Mouse (Mus musculus) E14TG2a.4 (cell line): ENCODE measurements around the gene Rpl37.

Experiments
- H3K27me3 ChIP-seq: 2 replicates; pipeline ENCODE4 v1.6.1; 2014; ENCODE audit warnings: low read length, control low read depth; ENCODE audit not compliant: insufficient read depth
- H3K36me3 ChIP-seq: 2 replicates; pipeline ENCODE4 v1.6.1; 2014; ENCODE audit warnings: low read length, control low read depth; ENCODE audit not compliant: insufficient read depth
- H3K4me1 ChIP-seq: replicated peaks from 2 replicates; pipeline ENCODE4 v1.6.1; 2014; ENCODE audit warnings: low read depth, low read length, control low read depth
- H3K4me3 ChIP-seq: replicated peaks from 2 replicates; pipeline ENCODE4 v1.5.1; 2014; ENCODE audit warnings: mild to moderate bottlenecking, low read length
- H3K9me3 ChIP-seq: 2 replicates; pipeline ENCODE4 v1.6.1; 2014; ENCODE audit warnings: low read length, control low read depth
- CTCF ChIP-seq: conservative IDR thresholded peaks from 2 replicates; pipeline ENCODE4 v1.5.1; 2014; ENCODE audit warnings: low read length
- NANOG ChIP-seq: IDR thresholded peaks from 2 replicates; pipeline ENCODE4 v1.6.1; 2014; ENCODE audit warnings: borderline replicate concordance, low read length, mixed read lengths
- POU5F1 ChIP-seq: IDR thresholded peaks from 2 replicates; pipeline ENCODE4 v1.6.1; 2014; ENCODE audit warnings: low read length, borderline replicate concordance

Gene Rpl37

DNA sequence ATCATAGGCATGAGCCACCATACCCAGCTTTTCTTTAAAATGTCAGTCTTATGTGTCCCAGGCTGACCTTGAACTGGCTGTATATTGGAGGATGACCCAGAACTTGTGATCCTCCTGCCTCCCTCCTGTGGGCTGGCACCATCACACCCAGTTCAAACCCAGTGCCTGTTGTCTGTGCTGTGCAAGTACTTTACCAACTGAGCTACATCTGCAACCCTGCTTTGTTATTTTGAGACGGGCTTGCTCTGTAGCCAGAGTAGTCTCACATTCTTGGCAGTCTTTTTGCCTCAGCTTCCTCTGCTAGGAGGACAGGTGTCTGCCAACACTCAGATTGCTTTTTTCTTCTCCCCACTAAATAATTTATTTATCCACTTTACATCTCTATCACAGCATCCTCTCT lies 40.9 kb downstream of the Rpl37 start:
- TF ChIP-seq NANOG, result no peak
- no peak for TF ChIP-seq CTCF
- TF ChIP-seq POU5F1, result no peak
- H3K4me1 ChIP-seq, result peaks cover 37% of the 10 kb centered on the region
- peaks cover 32% of the 10 kb centered on the region for H3K36me3 ChIP-seq
- no peaks in the 10 kb centered on the region for H3K27me3 ChIP-seq
- H3K9me3 ChIP-seq, result 0 out of 2 replicates have a peak, but pooled peaks cover 3% of the 10 kb centered on the region
- H3K4me3 ChIP-seq, result no peak overlapping the region

DNA sequence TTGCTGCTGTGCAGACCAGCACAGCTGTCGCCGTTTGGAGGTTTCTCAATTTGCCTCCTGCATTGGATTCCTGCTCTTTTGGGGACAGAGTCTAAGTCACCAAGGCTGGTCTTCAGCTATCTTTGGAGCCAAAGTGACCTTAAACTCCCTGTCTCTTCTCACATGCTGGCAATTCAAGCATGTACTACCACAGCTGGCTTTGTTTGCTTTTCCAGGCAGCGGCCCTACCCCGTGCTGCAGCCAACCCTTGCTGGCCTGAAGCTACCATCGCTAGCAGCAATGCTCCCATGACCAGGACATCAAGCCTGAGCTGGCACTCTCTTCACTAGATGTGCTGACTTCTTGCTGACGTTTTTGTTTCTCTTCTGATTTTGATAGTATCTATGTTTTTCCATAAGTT lies 42.4 kb downstream of the Rpl37 start:
- no peak for TF ChIP-seq CTCF
- TF ChIP-seq NANOG, result no peak
- no peak for TF ChIP-seq POU5F1
- H3K36me3 ChIP-seq, result peaks cover 45% of the 10 kb centered on the region
- H3K9me3 ChIP-seq, result 0 out of 2 replicates have a peak, but pooled peaks cover 3% of the 10 kb centered on the region
- no peaks in the 10 kb centered on the region for H3K27me3 ChIP-seq
- H3K4me3 ChIP-seq, result no peak overlapping the region
- peaks cover 27% of the 10 kb centered on the region for H3K4me1 ChIP-seq

DNA sequence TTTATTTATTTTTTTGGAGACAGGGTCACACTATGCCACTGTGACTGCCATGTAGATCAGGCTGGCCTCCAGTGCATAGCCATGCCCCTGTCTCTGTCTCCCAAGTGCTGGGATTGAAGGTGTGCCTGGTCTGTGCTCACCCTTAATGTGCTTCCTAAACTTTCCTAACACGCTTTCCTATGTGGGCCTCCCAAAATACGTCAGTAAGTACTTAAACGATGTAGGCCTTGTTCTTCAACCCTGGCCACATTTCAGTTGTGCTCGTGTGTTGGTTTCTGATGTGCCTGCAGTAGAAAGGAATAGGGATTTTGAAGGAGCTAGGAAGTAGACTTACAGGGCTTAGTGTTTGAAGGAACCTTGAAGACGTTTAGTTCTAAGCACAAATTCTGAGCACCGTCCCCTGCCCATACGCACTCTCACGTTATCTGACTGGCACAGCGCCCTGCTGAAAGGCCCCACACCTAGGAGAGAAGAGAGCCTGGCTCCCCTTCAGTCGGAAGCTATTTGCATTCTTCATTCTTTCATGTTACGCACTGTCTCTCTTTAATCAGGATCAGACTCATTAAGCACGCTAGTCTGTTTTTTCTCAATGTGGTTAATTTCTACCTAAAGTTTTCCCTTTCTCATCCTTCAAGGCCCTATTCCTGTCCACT lies 48.8 kb downstream of the Rpl37 start:
- Histone ChIP-seq H3K9me3 (no peaks in the 10 kb centered on the region), H3K27me3 (no peaks in the 10 kb centered on the region), H3K4me3 (no peak overlapping the region), H3K36me3 (peaks cover 86% of the 10 kb centered on the region), H3K4me1 (no peaks in the 10 kb centered on the region)
- TF ChIP-seq CTCF, result no peak
